Mouse (Mus musculus) urinary bladder, postnatal 10 days (tissue): ENCODE data around the gene Gm42906.

ENCODE experiments used
- DNase-seq: peaks from one replicate; pipeline ENCODE4 v3.0.0; 2022; ENCODE audit warnings: low spot score

Gm42906 gene

GRCm38 (mm10) chr5:151022939-151023338 lies 405.0 kb downstream of the Gm42906 start:
- DNase-seq, result no peak

DNA sequence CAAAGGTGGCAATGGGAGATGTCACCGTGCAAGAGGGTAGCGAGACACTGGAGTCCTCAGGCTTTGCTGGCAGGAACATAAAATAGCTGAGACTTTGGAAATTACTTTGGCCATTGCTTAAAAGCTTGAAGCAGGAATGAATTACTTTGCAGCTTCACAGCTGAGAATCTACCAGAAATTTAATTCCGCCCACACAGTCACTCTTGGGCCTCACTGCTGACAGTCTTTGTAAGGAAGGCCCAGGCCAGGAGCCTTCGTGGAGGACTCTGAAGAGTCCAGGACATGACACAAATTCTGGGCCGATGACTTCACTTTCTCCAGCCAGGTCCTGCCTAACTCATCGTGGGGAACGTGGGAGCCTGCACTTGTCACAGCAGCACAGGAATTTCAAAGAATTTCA lies 405.9 kb downstream of the Gm42906 start:
- DNase-seq, result no peak

GRCm38 (mm10) chr5:151020831-151021230 lies 407.1 kb downstream of the Gm42906 start:
- no peak for DNase-seq

- DNase-seq, result no peak
These were observed 407.7 kb downstream of the Gm42906 start for GRCm38 (mm10) chr5:151020031-151020820.

- DNase-seq, result no peak
These were observed 409.0 kb downstream of the Gm42906 start for GRCm38 (mm10) chr5:151018959-151019358.

DNA sequence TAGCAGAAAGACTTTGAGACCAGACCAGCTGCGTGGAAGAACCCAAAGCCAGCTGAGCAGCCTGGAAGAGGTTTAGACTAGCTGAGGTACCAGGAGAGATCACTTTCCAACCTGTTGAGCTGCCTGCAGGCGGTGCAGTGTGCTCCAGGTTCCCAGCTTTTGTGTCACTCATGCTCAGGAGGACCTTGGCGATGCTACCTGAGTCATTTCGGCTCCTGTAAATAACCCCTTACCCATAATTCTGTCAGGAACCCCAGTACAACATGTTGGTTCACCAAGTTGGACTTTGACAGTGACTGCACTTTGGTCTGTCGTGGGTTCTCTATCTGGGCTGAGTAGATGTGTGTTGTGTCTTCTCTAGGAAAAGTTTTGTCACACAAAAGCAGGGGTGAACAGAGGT lies 409.5 kb downstream of the Gm42906 start:
- no peak for DNase-seq
